Mouse (Mus musculus): ENCODE data around the gene Thap3. TPM values are rescaled to one million over a fixed set of nuclear protein-coding genes. Genes with fewer than 3 reads are reported as not detected.
A peak's percentile ranks its signal among the peaks of the same experiment; 100 is the strongest.

Gene Thap3
- polyA plus RNA-seq, 1 experiment from 2014 or later, result 17.4 TPM

GRCm38 (mm10) chr4:152006137-152006536 is 17.3 kb upstream of the Thap3 start:
- H3K36me3 ChIP-seq (ENCODE audit: control insufficient read depth, insufficient read depth, low read length), result no peaks in the 10 kb centered on the region
- WGBS, result 82% methylated on average over 6 of the region's 6 CpGs
- H3K27ac ChIP-seq (ENCODE audit: low read depth, low read length), result no peak overlapping the region
- DNase-seq (ENCODE audit: low spot score) (no peak), ATAC-seq (ENCODE audit: insufficient read depth, low FRiP score, low TSS enrichment) (no peak)
- H3K27me3 ChIP-seq (ENCODE audit: control insufficient read depth, insufficient read depth, low read length), result peaks cover 16% of the 10 kb centered on the region
- H3K9me3 ChIP-seq (ENCODE audit: control insufficient read depth, low read length), result no peaks in the 10 kb centered on the region
- no peak overlapping the region for H3K4me2 ChIP-seq (ENCODE audit: low read depth)
- peaks cover 22% of the 10 kb centered on the region for H3K4me1 ChIP-seq (ENCODE audit: control insufficient read depth, insufficient read depth, low read length)
- H3K9ac ChIP-seq (ENCODE audit: low read length), result no peak overlapping the region
- no peak overlapping the region for H3K4me3 ChIP-seq (ENCODE audit: low read depth, low read length)

- Histone ChIP-seq H3K9me3 (ENCODE audit: control insufficient read depth, low read length) (no peaks in the 10 kb centered on the region), H3K27ac (ENCODE audit: low read depth, low read length) (no peak overlapping the region), H3K27me3 (ENCODE audit: control insufficient read depth, insufficient read depth, low read length) (no peaks in the 10 kb centered on the region), H3K4me2 (ENCODE audit: low read depth) (no peak overlapping the region), H3K9ac (ENCODE audit: low read length) (no peak overlapping the region), H3K4me3 (ENCODE audit: low read depth, low read length) (no peak overlapping the region), H3K4me1 (ENCODE audit: control insufficient read depth, insufficient read depth, low read length) (0 out of 2 replicates have a peak, but pooled peaks cover under 1% of the 10 kb centered on the region), H3K36me3 (ENCODE audit: control insufficient read depth, insufficient read depth, low read length) (no peaks in the 10 kb centered on the region; the same call in 1 of the 2 replicates)
- WGBS, result 91% methylated on average over 3 of the region's 3 CpGs
- DNase-seq (ENCODE audit: low spot score), result no peak
- ATAC-seq (ENCODE audit: insufficient read depth, low FRiP score, low TSS enrichment), result no peak
Observed at GRCm38 (mm10) chr4:152002063-152002462, 13.3 kb upstream of the Thap3 start.

GRCm38 (mm10) chr4:152001335-152001734 is 12.5 kb upstream of the Thap3 start:
- ATAC-seq (ENCODE audit: insufficient read depth, low FRiP score, low TSS enrichment) (no peak), DNase-seq (ENCODE audit: low spot score) (no peak)
- Histone ChIP-seq H3K4me2 (ENCODE audit: low read depth) (no peak overlapping the region), H3K9ac (ENCODE audit: low read length) (no peak overlapping the region), H3K36me3 (ENCODE audit: control insufficient read depth, insufficient read depth, low read length) (no peaks in the 10 kb centered on the region; the same call in 1 of the 2 replicates), H3K9me3 (ENCODE audit: control insufficient read depth, low read length) (no peaks in the 10 kb centered on the region), H3K4me3 (ENCODE audit: low read depth, low read length) (no peak overlapping the region), H3K27ac (ENCODE audit: low read depth, low read length) (no peak overlapping the region), H3K4me1 (ENCODE audit: control insufficient read depth, insufficient read depth, low read length) (0 out of 2 replicates have a peak, but pooled peaks cover 3% of the 10 kb centered on the region), H3K27me3 (ENCODE audit: control insufficient read depth, insufficient read depth, low read length) (no peaks in the 10 kb centered on the region)
- WGBS, result 69% methylated on average over 4 of the region's 4 CpGs

- Histone ChIP-seq H3K4me1 (ENCODE audit: control insufficient read depth, insufficient read depth, low read length) (0 out of 2 replicates have a peak, but pooled peaks cover 3% of the 10 kb centered on the region), H3K9me3 (ENCODE audit: control insufficient read depth, low read length) (no peaks in the 10 kb centered on the region), H3K27ac (ENCODE audit: low read depth, low read length) (no peak overlapping the region), H3K4me3 (ENCODE audit: low read depth, low read length) (no peak overlapping the region), H3K27me3 (ENCODE audit: control insufficient read depth, insufficient read depth, low read length) (no peaks in the 10 kb centered on the region), H3K4me2 (ENCODE audit: low read depth) (no peak overlapping the region), H3K36me3 (ENCODE audit: control insufficient read depth, insufficient read depth, low read length) (no peaks in the 10 kb centered on the region; the same call in 1 of the 2 replicates), H3K9ac (ENCODE audit: low read length) (no peak overlapping the region)
- DNase-seq (ENCODE audit: low spot score), result no peak
- WGBS, result 68% methylated on average over 4 of the region's 4 CpGs
- ATAC-seq (ENCODE audit: insufficient read depth, low FRiP score, low TSS enrichment), result no peak
Observed at GRCm38 (mm10) chr4:152000906-152001305, 12.1 kb upstream of the Thap3 start.

GRCm38 (mm10) chr4:151999481-151999880 is 10.7 kb upstream of the Thap3 start:
- H3K9me3 ChIP-seq (ENCODE audit: control insufficient read depth, low read length), result no peaks in the 10 kb centered on the region
- H3K27me3 ChIP-seq (ENCODE audit: control insufficient read depth, insufficient read depth, low read length), result no peaks in the 10 kb centered on the region
- whole genome bisulfite sequencing, result 63% methylated on average over 3 of the region's 3 CpGs
- no peak overlapping the region for H3K27ac ChIP-seq (ENCODE audit: low read depth, low read length)
- H3K36me3 ChIP-seq (ENCODE audit: control insufficient read depth, insufficient read depth, low read length), result no peaks in the 10 kb centered on the region; the same call in 1 of the 2 replicates
- H3K4me2 ChIP-seq (ENCODE audit: low read depth), result no peak overlapping the region
- DNase-seq (ENCODE audit: low spot score) (no peak), ATAC-seq (ENCODE audit: insufficient read depth, low FRiP score, low TSS enrichment) (no peak)
- H3K4me1 ChIP-seq (ENCODE audit: control insufficient read depth, insufficient read depth, low read length), result peaks cover 3% of the 10 kb centered on the region; the same call in 1 of the 2 replicates
- H3K9ac ChIP-seq (ENCODE audit: low read length), result no peak overlapping the region
- no peak overlapping the region for H3K4me3 ChIP-seq (ENCODE audit: low read depth, low read length)

- DNase-seq (ENCODE audit: low spot score) (no peak), ATAC-seq (ENCODE audit: insufficient read depth, low FRiP score, low TSS enrichment) (no peak)
- H3K9me3 ChIP-seq (ENCODE audit: control insufficient read depth, low read length), result no peaks in the 10 kb centered on the region
- WGBS, result 78% methylated on average over 3 of the region's 3 CpGs
- no peak overlapping the region for H3K4me3 ChIP-seq (ENCODE audit: low read depth, low read length)
- no peak overlapping the region for H3K9ac ChIP-seq (ENCODE audit: low read length)
- H3K4me1 ChIP-seq (ENCODE audit: control insufficient read depth, insufficient read depth, low read length), result peaks cover 13% of the 10 kb centered on the region; the same call in 1 of the 2 replicates
- H3K27me3 ChIP-seq (ENCODE audit: control insufficient read depth, insufficient read depth, low read length), result no peaks in the 10 kb centered on the region
- no peak overlapping the region for H3K27ac ChIP-seq (ENCODE audit: low read depth, low read length)
- H3K36me3 ChIP-seq (ENCODE audit: control insufficient read depth, insufficient read depth, low read length), result no peaks in the 10 kb centered on the region; the same call in 1 of the 2 replicates
- no peak overlapping the region for H3K4me2 ChIP-seq (ENCODE audit: low read depth)
Observed at GRCm38 (mm10) chr4:151997701-151998100, 8.9 kb upstream of the Thap3 start.

- H3K9ac ChIP-seq (ENCODE audit: low read length), result peak overlapping the region; percentile 80
- H3K4me2 ChIP-seq (ENCODE audit: low read depth), result peak overlapping the region; percentile 74
- ATAC-seq (ENCODE audit: insufficient read depth, low FRiP score, low TSS enrichment) (no peak), DNase-seq (ENCODE audit: low spot score) (no peak)
- peak overlapping the region; percentile 100 for H3K4me3 ChIP-seq (ENCODE audit: low read depth, low read length)
- no peaks in the 10 kb centered on the region for H3K9me3 ChIP-seq (ENCODE audit: control insufficient read depth, low read length)
- H3K27me3 ChIP-seq (ENCODE audit: control insufficient read depth, insufficient read depth, low read length), result no peaks in the 10 kb centered on the region
- WGBS, result 6% methylated on average over 13 of the region's 13 CpGs
- H3K4me1 ChIP-seq (ENCODE audit: control insufficient read depth, insufficient read depth, low read length), result peaks cover 13% of the 10 kb centered on the region; the same call in 1 of the 2 replicates
- peaks cover 2% of the 10 kb centered on the region; the same call in 1 of the 2 replicates for H3K36me3 ChIP-seq (ENCODE audit: control insufficient read depth, insufficient read depth, low read length)
- peak overlapping the region; percentile 82 for H3K27ac ChIP-seq (ENCODE audit: low read depth, low read length)
Observed at GRCm38 (mm10) chr4:151996951-151997222, 8.1 kb upstream of the Thap3 start.

GRCm38 (mm10) chr4:151996173-151996950 is 7.6 kb upstream of the Thap3 start, which contains the start of gene Phf13:
Gene Phf13, minus strand, starts transcription at chr4:151996258.
- DNase-seq (ENCODE audit: low spot score), result peak; percentile 100
- H3K4me1 ChIP-seq (ENCODE audit: control insufficient read depth, insufficient read depth, low read length), result peaks cover 13% of the 10 kb centered on the region; the same call in 1 of the 2 replicates
- no peaks in the 10 kb centered on the region for H3K27me3 ChIP-seq (ENCODE audit: control insufficient read depth, insufficient read depth, low read length)
- H3K36me3 ChIP-seq (ENCODE audit: control insufficient read depth, insufficient read depth, low read length), result peaks cover 7% of the 10 kb centered on the region; the same call in 1 of the 2 replicates
- no peaks in the 10 kb centered on the region for H3K9me3 ChIP-seq (ENCODE audit: control insufficient read depth, low read length)
- WGBS, result under 1% methylated on average over 74 of the region's 94 CpGs
- peak; percentile 95 for ATAC-seq (ENCODE audit: insufficient read depth, low FRiP score, low TSS enrichment)
- H3K9ac ChIP-seq (ENCODE audit: low read length), result peak within 1 kb of the TSS; percentile 85
- H3K4me2 ChIP-seq (ENCODE audit: low read depth), result peak within 1 kb of the TSS; percentile 88
- peak within 1 kb of the TSS; percentile 82 for H3K27ac ChIP-seq (ENCODE audit: low read depth, low read length)
- H3K4me3 ChIP-seq (ENCODE audit: low read depth, low read length), result peak within 1 kb of the TSS; percentile 100

Data from neural tube, embryonic 11.5 days (tissue).